Mouse (Mus musculus): ENCODE measurements around the gene Tnip1.

Gene Tnip1

DNA sequence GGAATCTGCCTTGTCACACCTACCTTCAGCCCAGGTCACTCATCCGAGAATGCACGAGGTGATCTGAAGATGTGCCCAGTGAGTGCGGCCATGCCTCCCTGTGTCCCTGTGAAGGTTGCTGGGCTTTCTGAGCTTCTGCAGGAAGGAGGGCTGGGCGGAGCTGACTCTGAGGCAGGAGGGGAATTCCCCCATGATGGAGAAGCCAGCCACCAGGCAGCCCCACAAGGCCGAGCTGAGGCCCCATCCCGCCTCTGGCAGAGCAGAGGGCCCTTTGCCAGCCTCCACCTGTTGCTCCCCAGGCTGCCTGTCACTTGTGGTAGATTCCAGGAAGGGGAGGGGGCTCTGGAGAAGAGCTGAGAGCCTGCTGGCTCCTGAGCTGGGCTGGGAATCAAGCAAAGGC lies at the start of gene Tnip1:
Gene Tnip1, minus strand, starts transcription at position 108 of the 400 bp plus-strand sequence.
- no peak for DNase-seq (ENCODE audit: low read depth, low spot score)

DNA sequence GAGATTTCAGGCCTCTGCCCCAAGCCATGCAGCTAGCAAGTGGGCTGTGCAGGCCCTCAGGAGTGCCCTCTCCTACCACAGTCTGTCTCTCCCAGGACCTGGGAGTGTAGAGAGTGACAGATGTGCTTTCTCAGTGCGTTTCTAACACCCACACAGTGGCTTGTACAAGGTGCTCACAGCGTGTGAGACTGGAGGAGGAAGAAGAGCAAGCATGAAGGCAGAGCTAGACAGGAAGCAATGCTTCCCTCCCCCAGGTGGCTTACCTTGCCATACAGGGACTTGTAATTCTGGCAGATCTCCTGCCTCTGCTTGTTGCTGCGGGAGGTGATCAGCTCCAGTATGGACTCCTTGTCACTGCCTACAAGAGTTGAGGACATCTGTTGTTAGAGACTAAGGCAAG lies 48.7 kb upstream of the Tnip1 start:
- DNase-seq (ENCODE audit: low read depth, low spot score): no peak

DNA sequence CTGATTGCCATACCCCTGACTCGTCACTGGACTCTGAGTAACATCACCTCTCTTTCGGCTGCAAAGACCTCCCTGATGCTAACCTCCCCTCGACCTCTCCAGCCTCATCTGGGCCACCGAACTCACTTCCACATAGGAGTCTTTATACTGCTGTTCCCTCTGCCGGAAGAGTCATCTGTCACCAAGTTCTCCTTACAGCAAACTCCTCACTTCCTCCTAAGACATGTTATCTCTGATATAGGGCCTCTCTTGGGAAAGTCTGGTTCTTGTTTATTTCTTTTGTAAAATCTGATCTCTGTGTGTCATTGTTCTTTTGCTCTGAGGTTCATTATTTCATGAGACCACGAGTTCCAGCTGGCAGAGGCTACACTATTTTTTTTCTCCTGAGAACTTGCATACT lies 45.5 kb upstream of the Tnip1 start:
- no peak for DNase-seq (ENCODE audit: low read depth, low spot score)

DNA sequence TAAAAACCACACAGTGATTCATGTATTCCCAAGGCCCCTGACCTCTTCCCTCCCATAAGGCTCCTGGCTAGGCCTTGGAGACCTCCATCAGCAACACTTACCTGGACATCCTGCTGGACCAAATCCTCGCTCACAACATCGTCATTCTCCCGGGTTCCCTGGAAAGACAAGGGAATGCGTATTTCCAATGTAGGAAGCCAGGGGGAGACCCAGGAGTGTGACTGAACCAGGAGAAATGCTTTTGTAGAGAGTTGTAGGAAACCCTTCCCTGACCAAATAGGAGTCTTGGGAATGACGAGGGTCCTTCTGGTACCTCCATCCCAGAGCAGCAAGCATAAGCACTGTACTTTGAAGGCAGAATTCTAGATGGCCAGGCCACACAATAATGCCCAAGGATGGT lies 43.0 kb upstream of the Tnip1 start:
- no peak for DNase-seq (ENCODE audit: low read depth, low spot score)

DNA sequence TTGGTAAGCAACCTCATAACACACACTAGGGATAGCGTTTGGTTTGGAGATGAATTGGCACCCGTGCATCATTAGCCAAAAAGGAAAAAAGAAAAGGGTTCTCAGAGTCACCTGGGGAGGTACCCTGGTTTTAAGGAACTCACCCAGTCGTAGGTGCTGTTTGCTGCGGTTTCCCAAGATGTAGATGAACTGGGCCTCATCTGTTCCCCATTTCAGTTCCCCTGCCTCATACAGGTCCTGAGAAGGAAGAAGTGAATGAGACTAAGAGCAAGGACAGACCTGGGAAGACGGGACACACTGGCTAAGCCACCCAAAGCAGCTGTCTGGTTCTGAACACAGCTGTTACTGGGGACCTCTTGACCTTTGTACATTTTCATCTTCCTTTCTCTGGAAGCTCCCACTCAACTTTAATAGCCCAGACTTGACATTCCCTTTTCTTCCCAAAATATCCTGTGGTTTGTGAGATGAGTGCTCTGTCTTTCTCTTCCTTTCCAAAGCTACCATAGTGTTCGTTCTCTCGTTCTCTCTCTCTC lies 42.3 kb upstream of the Tnip1 start:
- no peak for DNase-seq (ENCODE audit: low read depth, low spot score)

DNA sequence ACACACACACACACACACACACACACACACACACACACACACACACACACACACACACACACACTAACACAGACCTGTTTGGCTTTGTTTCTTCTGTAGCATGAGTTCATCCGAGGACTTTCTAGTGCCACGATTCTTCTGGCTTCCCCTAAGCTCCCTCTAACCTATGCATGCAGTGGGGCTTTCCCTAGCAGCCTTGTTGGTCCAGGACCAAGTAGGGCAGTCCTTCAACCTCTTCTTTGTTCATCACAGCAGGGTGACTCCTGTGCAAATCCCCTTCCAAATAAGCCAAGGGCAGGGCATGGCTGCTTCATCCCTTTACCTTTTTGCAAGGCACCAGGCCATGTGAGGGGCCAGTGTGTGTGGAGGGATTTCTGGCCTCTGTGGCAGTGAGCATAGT lies 36.0 kb upstream of the Tnip1 start:
- DNase-seq (ENCODE audit: low read depth, low spot score): no peak

DNA sequence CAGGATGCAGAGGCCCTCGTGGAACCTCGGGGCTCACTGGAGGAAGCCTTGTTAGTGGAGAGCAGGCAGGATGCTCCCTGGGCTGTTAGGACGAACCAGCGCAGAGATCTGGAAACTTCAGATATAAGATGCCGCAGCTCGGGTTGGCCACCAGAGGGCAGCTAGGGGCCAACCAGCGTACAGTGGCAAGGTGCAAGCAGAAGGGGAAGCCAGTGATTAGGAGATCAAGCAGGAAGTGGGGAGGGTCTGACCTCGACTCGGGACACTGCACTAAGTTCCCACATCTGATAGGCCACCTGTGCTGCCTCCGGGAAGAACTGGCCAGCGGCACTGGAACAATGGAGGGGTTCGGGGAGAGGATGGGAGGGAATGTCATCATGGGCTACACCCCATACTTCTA lies 35.6 kb upstream of the Tnip1 start:
- no peak for DNase-seq (ENCODE audit: low read depth, low spot score)

DNA sequence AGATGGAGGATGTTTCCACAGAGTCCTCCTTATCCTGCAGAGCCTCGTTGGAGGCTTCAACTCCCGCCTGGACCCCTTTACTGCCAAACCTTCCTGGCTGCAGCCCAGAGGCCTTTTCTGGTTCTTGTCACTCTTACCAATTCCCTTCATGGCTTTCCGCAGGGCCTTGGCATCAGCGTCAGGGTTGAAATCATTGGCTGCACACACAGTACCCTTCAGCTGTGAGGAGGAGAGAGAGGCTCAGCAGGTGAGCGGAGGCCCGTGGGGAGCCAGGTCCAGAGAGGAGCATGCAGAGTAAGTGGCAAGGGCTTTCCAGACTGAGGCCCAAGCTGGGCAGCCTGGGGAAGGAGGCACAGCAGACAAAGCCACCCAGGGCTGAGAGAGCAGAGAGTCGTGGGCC lies 33.5 kb upstream of the Tnip1 start:
- no peak for DNase-seq (ENCODE audit: low read depth, low spot score)

DNA sequence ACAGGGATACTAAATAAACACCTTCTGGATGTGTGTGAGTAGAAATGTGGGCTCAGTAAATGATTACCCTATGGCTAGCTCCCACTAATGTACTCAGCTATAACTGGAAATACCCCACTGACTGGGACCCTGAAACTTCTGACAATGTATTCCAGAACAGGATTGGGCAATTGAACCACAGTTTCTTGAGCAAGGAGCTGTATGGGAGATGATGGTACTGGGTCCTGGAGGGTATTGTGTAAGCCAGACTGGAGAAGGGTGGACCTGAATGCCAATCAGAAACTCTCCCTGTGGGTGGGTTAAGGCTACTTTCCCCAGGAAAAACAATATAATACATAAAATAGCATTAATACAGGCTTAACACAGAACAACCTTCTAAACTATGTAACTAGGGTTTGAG lies 27.2 kb upstream of the Tnip1 start:
- no peak for DNase-seq (ENCODE audit: low read depth, low spot score)

DNA sequence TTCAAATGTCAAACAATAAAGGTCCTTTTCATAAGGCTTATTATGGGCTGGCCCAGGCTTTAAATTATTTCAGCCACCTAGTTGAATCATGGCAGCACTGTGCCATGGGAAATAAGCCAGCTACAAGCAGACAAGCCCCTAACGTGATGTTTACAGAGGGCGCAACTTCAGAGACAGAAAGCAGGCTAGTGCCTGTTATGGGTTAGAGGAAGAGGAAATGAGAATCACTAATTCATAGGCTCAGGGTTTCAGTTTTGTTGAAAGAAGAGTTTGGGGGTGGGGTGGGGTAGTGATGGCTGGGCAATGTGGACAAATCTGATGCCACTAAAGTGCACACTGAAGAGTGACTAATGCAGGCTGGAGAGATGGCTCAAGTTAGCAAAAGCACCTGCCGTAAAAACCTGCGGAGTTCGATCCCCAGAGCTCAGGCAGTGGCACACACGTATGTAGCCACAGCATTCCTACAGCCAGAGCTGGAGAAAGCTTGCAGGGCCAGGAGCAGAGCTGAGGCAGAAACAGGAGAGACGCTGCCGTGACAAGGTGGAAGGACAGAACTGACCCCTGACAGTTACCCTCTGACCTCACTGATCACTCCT lies 26.1 kb upstream of the Tnip1 start:
- no peak for DNase-seq (ENCODE audit: low read depth, low spot score)

DNA sequence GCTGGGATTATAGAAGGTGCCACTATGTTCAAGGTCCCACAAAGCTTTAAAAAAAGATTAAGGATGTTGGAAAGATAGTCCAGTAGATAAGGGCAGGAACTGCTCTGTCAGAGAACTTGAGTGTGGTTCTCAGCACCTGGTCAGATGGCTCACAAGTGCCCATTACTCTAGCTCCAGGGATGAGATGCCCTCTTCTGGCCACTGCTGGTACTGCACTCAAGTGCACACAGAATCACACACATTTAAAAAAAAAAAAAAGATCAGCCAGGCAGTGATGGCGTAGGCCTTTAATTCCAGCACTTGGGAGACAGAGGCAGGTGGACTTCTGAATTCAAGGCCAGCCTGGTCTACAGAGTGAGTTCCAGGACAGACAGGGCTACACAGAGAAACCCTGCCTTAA lies 25.3 kb upstream of the Tnip1 start:
- no peak for DNase-seq (ENCODE audit: low read depth, low spot score)

DNA sequence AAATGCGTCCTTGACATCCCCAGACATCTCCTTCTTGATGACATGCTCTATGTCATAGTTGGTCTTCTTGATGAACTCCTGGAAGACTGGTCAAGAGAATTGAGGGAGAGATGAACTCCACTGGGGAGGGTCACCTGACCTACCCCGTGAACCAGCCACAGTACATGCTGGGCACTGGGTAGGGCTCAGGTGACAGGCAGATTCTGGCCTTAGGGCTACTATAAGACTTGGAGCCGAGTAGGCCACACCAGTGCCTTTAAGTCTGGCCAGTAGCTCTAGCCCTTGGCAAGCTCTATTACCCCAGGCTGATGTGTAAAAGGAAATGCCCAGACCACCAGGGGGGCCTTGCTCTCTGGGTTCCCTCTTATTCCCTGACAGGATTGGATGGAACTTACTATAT lies 22.4 kb upstream of the Tnip1 start:
- no peak for DNase-seq (ENCODE audit: low read depth, low spot score)

DNA sequence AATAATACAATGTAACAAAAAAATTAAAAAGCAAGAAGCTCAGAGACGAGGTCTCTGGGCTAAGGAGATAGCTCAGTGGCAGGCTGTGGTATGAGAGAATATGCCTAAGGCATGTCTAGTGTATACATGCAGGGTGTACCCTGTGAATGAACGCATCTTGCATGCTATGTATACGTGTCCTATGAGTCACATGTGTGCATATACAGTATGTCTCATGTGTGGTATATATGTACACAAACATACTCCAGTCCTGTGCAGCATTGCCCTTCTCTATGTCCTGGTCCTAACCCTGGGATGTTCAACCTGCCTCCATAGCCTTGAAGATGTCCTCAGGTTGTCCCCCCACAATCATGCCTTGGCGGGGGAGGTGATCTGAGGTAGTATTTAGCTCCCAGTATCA lies 21.9 kb upstream of the Tnip1 start:
- no peak for DNase-seq (ENCODE audit: low read depth, low spot score)

DNA sequence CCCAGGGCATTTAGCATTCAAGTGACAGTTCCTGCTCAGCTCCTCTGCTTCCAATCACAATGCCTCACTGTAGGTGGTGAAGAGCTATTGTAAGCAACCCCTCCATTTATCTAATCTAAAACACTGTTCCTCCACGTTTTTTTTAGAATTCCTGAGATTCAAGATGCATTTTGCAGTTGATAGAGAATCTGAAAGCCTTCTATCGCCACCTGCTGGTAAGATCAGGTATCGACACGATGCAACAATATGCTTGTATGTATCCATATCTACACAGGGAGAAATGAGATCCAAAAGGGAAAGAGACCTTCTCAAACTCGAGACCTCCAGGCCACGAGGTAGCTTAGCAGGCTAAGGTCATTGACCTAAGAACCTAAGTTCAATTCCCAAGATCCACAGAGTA lies 21.4 kb upstream of the Tnip1 start:
- DNase-seq (ENCODE audit: low read depth, low spot score): peak; percentile 72

DNA sequence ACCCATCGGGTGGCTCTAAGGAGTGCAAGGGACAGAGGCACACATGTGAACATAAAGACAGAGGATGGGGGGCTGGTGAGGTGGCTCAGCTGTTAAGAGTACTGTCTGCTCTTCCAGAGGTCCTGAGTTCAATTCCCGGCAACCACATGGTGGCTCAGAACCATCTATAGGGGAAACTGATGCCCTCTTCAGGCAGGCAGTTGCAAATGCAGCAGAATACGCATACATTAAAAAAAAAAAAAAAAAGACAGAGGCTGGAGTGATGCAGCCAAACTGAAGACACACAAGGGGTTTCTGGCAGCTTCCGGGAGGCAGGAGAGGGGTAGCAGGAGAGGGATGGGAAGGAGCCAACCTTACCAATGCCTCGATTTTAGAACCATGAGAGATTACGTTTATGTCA lies 19.8 kb upstream of the Tnip1 start:
- no peak for DNase-seq (ENCODE audit: low read depth, low spot score)

DNA sequence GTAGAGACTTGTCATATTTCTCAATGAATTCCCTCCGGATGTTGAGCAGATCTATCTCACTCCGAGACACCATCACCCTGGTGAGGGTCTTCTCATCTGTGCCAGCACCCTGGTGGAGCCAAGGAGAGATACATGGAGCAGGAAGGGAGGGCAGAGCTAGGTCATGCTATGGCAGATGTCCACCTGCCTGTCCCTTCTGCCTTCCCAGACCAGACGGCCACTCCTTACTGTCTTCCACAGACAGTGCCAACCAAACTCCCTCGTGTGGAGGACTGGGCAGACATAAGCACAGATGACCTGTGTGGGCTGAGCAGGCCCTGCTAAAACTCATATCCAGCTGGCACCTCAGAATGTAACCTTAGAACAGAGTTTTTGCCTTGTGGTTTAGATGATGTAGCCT lies 18.9 kb upstream of the Tnip1 start:
- no peak for DNase-seq (ENCODE audit: low read depth, low spot score)

DNA sequence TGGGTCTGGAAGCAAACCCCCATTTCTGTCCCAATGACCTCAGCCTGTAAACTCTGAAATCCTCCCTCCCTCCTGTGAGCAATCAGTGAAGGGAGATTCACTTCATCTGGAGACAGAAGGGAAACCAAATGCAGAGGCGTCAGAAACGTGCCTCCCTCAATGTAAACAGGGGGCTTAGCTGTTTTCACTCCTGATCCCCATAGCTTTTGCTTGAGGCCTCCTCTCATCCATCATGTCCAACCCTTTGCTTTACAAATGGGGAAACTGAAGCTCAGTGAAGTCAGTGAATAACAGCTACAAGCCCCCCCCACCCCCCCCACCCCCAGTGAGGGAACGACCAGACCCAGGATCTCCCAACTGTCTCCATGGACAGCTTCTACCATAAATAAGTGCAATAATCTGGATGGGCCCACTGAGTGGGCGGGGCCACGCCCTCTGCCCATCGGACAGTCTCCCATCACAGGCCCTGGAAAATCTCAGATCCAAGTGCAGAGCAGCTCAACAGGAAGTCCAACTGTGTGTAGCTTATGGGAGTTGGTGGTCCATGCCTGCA lies 14.7 kb upstream of the Tnip1 start:
- DNase-seq (ENCODE audit: low read depth, low spot score): no peak

DNA sequence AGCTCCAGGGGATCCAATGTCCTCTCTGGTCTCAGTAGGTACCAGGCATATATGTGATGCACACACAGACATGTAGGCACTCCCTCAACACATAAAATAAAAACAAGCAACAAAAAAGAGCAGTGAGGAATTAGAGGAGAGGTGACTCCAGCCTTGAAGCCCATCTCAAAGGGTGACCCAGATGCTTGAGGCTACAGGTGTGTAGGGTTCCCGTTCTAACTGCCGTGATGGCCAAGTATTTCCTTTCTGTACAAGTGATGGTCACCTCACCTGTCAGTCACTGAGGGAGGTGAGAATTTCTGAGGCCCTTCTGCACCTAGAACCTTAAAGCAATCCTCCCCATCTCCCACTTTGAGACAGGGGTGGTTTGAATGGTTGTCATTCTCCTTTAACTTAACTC lies 13.6 kb upstream of the Tnip1 start:
- no peak for DNase-seq (ENCODE audit: low read depth, low spot score)

DNA sequence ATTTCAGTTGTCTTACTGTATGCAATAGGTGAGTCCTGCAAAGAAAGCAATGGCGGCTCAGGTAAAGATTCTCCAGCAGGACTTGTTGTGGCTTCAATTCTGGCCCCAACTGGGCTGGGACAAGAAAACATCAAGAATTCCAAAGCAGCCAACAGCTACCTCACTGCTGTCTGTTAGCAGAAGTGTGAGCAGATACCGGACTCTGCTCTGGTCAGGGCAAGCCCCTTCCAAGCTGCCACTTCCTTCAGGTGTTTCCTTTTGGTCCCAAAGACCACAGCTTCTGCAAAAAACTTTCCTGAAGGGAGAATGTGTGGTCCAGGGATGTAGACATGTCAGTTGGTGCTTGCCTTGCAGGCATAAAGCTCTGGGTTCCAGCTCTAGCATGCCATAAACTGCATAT lies 13.0 kb upstream of the Tnip1 start:
- no peak for DNase-seq (ENCODE audit: low read depth, low spot score)

DNA sequence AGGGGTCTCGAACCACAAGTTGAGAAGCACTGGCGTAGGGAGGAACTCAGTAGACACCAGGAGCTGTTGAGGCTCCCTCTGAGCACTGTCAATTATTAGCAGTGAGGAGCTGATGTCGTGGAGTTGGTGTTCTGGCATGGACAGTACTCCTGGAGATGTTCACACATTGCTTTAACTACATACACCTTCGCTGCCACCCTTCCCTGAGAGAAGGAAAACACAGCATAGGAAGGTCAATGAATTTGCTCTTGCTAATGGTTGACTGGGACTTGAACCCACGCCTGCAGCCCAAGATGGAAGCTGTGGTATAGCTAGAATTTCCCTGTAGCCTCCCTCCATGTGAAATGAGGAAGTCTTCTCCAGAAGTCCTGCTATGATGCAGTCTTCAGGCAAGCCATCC lies 12.6 kb upstream of the Tnip1 start:
- DNase-seq (ENCODE audit: low read depth, low spot score): no peak

DNA sequence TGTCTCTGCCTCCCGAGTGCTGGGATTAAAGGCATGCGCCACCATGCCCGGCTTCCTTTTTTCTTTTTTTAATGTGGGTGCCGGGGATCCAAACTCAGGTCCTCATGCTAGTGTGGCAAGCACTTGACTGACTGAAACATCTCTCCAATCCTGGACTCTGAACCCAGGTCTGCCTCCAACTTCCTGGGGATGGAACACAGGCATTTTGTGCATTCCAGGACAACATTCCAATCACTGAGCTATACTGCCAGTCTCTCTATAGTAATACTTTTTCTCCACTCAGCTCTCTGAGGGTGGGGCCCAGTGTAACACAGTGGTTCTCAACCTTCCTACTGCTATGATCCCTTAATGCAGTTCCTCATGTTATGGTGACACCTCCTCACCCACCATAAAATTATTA lies 11.9 kb upstream of the Tnip1 start:
- DNase-seq (ENCODE audit: low read depth, low spot score): no peak

DNA sequence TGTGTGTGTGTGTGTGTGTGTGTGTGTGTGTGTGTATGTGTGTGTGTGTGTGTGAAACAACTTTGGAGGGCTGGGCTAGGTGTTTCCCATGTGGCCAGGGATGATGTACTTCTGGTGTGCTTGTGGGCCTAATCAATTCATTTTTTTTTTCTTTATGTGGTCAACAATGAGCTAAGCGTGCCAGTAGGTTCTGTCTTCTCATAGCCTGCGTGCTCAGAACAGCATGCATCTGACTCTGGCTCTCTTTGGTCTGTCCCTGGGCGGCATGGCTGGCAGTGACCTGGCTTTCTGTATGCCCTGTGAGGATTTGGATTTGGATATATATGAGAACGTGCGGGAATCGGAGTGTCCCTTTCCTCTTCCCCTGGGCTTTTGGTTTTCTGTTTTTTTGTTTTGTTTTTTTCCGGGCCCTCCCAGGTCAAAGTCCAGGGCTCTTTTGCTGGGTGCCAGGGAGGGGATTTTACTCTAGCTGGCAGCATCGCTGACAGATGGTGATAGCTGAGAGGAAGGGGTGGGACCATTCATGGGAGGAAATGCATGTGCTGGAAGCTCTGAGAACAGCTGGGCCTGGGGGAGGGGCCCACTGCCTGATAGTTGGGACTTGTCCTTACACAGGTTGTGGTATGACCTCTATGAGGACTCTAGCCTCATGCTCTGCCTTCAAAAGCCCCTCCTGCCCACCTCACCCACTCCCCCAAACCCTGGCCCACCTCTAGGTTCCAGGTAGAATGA lies 10.9 kb upstream of the Tnip1 start:
- no peak for DNase-seq (ENCODE audit: low read depth, low spot score)

DNA sequence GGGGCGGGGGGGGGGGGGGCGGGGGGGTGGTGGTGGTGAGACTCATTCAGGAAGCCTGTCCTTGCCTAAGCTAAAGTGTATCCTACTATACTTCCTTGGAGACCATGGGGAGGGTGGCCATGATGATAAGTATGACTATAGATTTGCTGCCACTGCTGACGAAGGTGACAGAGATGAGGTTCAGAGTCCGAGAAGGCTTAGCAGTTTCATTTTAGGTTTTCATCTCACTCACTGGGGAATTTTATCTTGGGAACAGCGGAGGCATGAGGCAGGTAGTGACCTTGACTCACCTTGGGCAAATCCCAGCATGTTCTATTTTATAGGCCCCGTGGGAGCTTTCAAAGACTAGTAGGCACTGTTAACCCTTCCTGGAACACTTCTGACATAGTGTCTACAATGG lies 10.1 kb upstream of the Tnip1 start:
- DNase-seq (ENCODE audit: low read depth, low spot score): no peak

Data from telencephalon, adult 2 months (tissue).